ENCODE assay signal across 8 mouse cellular contexts in genomic region chr2:173659926-173660684, GRCm38 (mm10). TPM values are rescaled to one million over a fixed set of nuclear protein-coding genes. Genes with fewer than 3 reads are reported as not detected.
DNase-seq lines count a peak whose midpoint lies in the region; ATAC-seq and TF ChIP-seq lines count a peak whose summit lies in the region.

No protein-coding gene starts in this region.

- H3K27me3 ChIP-seq in lung, embryonic 14.5 days (ENCODE audit: insufficient read depth, low read length), result no peaks in the 10 kb centered on the region
- no peaks in the 10 kb centered on the region for H3K27me3 ChIP-seq in forebrain, embryonic 15.5 days
- no peaks in the 10 kb centered on the region for H3K27me3 ChIP-seq in limb, embryonic 15.5 days
- no peaks in the 10 kb centered on the region for H3K27me3 ChIP-seq in stomach, embryonic 14.5 days (ENCODE audit: control insufficient read depth, insufficient read depth, low read length)

- H3K27ac ChIP-seq in lung, embryonic 14.5 days (ENCODE audit: low read depth), result peak overlapping the region; percentile 44
- H3K27ac ChIP-seq in forebrain, embryonic 15.5 days (replicated peaks), result peak overlapping the region; percentile 20; the same call in 1 of the 2 replicates
- H3K27ac ChIP-seq in limb, embryonic 15.5 days, result peak overlapping the region; percentile 72
- peak overlapping the region; percentile 59; the same call in 1 of the 2 replicates for H3K27ac ChIP-seq in stomach, embryonic 14.5 days (ENCODE audit: low read length)

- H3K9me3 ChIP-seq in lung, embryonic 14.5 days (ENCODE audit: low read depth, low read length), result no peaks in the 10 kb centered on the region
- no peaks in the 10 kb centered on the region for H3K9me3 ChIP-seq in forebrain, embryonic 15.5 days
- no peaks in the 10 kb centered on the region for H3K9me3 ChIP-seq in limb, embryonic 15.5 days
- H3K9me3 ChIP-seq in stomach, embryonic 14.5 days (ENCODE audit: control insufficient read depth, low read depth, low read length), result no peaks in the 10 kb centered on the region

- no peak; the same call in 1 of the 2 replicates for ATAC-seq in lung, embryonic 14.5 days (ENCODE audit: insufficient read depth)
- peak; percentile 57 for ATAC-seq in activated CD4-positive, CD25-positive, alpha-beta regulatory T cell, adult 4 months
- ATAC-seq in forebrain, embryonic 15.5 days (replicated peaks), result peak; percentile 81
- peak; percentile 36 for ATAC-seq in limb, embryonic 15.5 days (ENCODE audit: insufficient number of reproducible peaks, low FRiP score, low TSS enrichment, low read depth)
- ATAC-seq in stomach, embryonic 14.5 days (ENCODE audit: insufficient number of reproducible peaks, insufficient read depth, low FRiP score, low read depth), result peak; percentile 57; the same call in 1 of the 2 replicates

- peak overlapping the region; percentile 66 for H3K4me2 ChIP-seq in lung, embryonic 14.5 days
- peak overlapping the region; percentile 74 for H3K4me2 ChIP-seq in forebrain, embryonic 15.5 days (replicated peaks)
- peak overlapping the region; percentile 73 for H3K4me2 ChIP-seq in limb, embryonic 15.5 days
- peak overlapping the region; percentile 51 for H3K4me2 ChIP-seq in stomach, embryonic 14.5 days (replicated peaks; ENCODE audit: low read depth, low read length)

- TF ChIP-seq CTCF in lung, embryonic 14.5 days (IDR thresholded peaks at IDR 0.05; ENCODE audit: low read depth), result no peak

- H3K4me3 ChIP-seq in lung, embryonic 14.5 days (ENCODE audit: low read depth, low read length), result peak overlapping the region; percentile 99
- H3K4me3 ChIP-seq in forebrain, embryonic 15.5 days, result peak overlapping the region; percentile 96
- H3K4me3 ChIP-seq in limb, embryonic 15.5 days, result peak overlapping the region; percentile 98
- H3K4me3 ChIP-seq in stomach, embryonic 14.5 days (ENCODE audit: low read depth, low read length), result peak overlapping the region; percentile 99

- DNase-seq in lung, embryonic 14.5 days, result peak; percentile 48
- DNase-seq in lung, postnatal 14 days, result no peak
- DNase-seq in spleen, postnatal 4 days (ENCODE audit: low spot score in 2 of 2), result no peak
- DNase-seq in ovary, adult 18-20 months (ENCODE audit: low spot score), result no peak

- peaks cover 17% of the 10 kb centered on the region for H3K4me1 ChIP-seq in lung, embryonic 14.5 days (ENCODE audit: insufficient read depth)
- peaks cover 18% of the 10 kb centered on the region for H3K4me1 ChIP-seq in forebrain, embryonic 15.5 days
- peaks cover 29% of the 10 kb centered on the region for H3K4me1 ChIP-seq in limb, embryonic 15.5 days
- peaks cover 14% of the 10 kb centered on the region; the same call in 1 of the 2 replicates for H3K4me1 ChIP-seq in stomach, embryonic 14.5 days (ENCODE audit: control insufficient read depth, insufficient read depth, low read length)

- peak overlapping the region; percentile 93 for H3K9ac ChIP-seq in lung, embryonic 14.5 days
- peak overlapping the region; percentile 80 for H3K9ac ChIP-seq in forebrain, embryonic 15.5 days (replicated peaks)
- peak overlapping the region; percentile 96 for H3K9ac ChIP-seq in limb, embryonic 15.5 days
- peak overlapping the region; percentile 86 for H3K9ac ChIP-seq in stomach, embryonic 14.5 days (replicated peaks; ENCODE audit: low read depth, low read length)

- WGBS in lung, embryonic 14.5 days, result 2% methylated on average over 41 of the region's 52 CpGs
- WGBS in forebrain, embryonic 15.5 days, result 1% methylated on average over 32 of the region's 52 CpGs
- WGBS in limb, embryonic 15.5 days, result under 1% methylated on average over 48 of the region's 52 CpGs
- under 1% methylated on average over 50 of the region's 52 CpGs for WGBS in stomach, embryonic 14.5 days

- peaks cover 34% of the 10 kb centered on the region for H3K36me3 ChIP-seq in lung, embryonic 14.5 days (ENCODE audit: insufficient read depth)
- H3K36me3 ChIP-seq in forebrain, embryonic 15.5 days, result peaks cover 10% of the 10 kb centered on the region; the same call in 1 of the 2 replicates
- H3K36me3 ChIP-seq in limb, embryonic 15.5 days, result peaks cover 38% of the 10 kb centered on the region
- peaks cover 18% of the 10 kb centered on the region for H3K36me3 ChIP-seq in stomach, embryonic 14.5 days (ENCODE audit: control insufficient read depth, insufficient read depth, low read length)

RNA-seq across cellular contexts. Expression of gene Rab22a, which starts 0.5 kb away (rescaled TPM):
- 34.1 and 34.7 TPM in 2 replicates for polyA plus RNA-seq in lung, embryonic 14.5 days (2014; fragmentation: Nextera tagmentation; extraction: Ambion mirVana)
- polyA plus RNA-seq in activated CD4-positive, CD25-positive, alpha-beta regulatory T cell, adult 4 months (2017; shearing (Covaris generic)), result 1 to 10 TPM; 6.8 to 7.5 TPM
- 35.3 and 36.9 TPM in 2 replicates for polyA plus RNA-seq in forebrain, embryonic 15.5 days (2015; fragmentation: Nextera tagmentation; extraction: Ambion mirVana)
- polyA plus RNA-seq in limb, embryonic 15.5 days (2015; fragmentation: Nextera tagmentation; extraction: Ambion mirVana), result 43.0 and 45.5 TPM in 2 replicates
- polyA plus RNA-seq in stomach, embryonic 14.5 days (2014; fragmentation: Nextera tagmentation; extraction: Ambion mirVana), result 35.4 and 35.5 TPM in 2 replicates

RNA-seq across cellular contexts. Expression of gene 1700010B08Rik, which starts 59.1 kb away (rescaled TPM):
- polyA plus RNA-seq in lung, embryonic 14.5 days (2014; fragmentation: Nextera tagmentation; extraction: Ambion mirVana), result not detected in 2 replicates
- not detected for polyA plus RNA-seq in activated CD4-positive, CD25-positive, alpha-beta regulatory T cell, adult 4 months (2017; shearing (Covaris generic))
- polyA plus RNA-seq in forebrain, embryonic 15.5 days (2015; fragmentation: Nextera tagmentation; extraction: Ambion mirVana), result not detected in 2 replicates
- polyA plus RNA-seq in limb, embryonic 15.5 days (2015; fragmentation: Nextera tagmentation; extraction: Ambion mirVana), result not detected in 2 replicates
- polyA plus RNA-seq in stomach, embryonic 14.5 days (2014; fragmentation: Nextera tagmentation; extraction: Ambion mirVana), result not detected in 2 replicates

Comparison
In these comparisons a context has a peak if more than half of its experiments do, and no peak if none do; other contexts are left out.
1. H3K27ac ChIP-seq: peak in every context shown above with its lines; median percentile 72 in limb, embryonic 15.5 days; 59 in stomach, embryonic 14.5 days; 44 in lung, embryonic 14.5 days; 20 in forebrain, embryonic 15.5 days.